Mouse (Mus musculus) gastrocnemius, postnatal 4 days (tissue): ENCODE measurements around the gene Mmp2. TPM values are rescaled to one million over a fixed set of nuclear protein-coding genes. Genes with fewer than 3 reads are reported as not detected.
A peak's percentile ranks its signal among the peaks of the same experiment; 100 is the strongest.
"Not testable (repeated sequence)": the region's sequence is repeated elsewhere in the genome, so short reads cannot be mapped to it uniquely, and the experiment has no call there.

Experiments used
- DNase-seq, 2 experiments: peaks; one replicate each; pipeline ENCODE4 v3.0.0; 2021 to 2022; ENCODE audit warnings: low spot score in 2 of 2, mixed read lengths in 2 of 2
- long read RNA-seq, 2 experiments: library from polyadenylated mRNA; stranded (forward); transcript quantifications; one replicate each; pipeline ENCODE4 v2.0.0; 2021
- total RNA-seq, 2 experiments: library from RNA; stranded (reverse); gene quantifications; 2 replicates each; pipeline ENCODE4 v1.2.3; 2021

The Mmp2 gene
- total RNA-seq: 100 to 1,000 TPM; 234 to 294 TPM
- long read RNA-seq, experiment 1, transcript Mmp2-201 (13 exons, 3,078 nt): major isoform, 206 of 269 reads
- long read RNA-seq, experiment 1, partial matches to known transcripts: 30 of 269 reads
- long read RNA-seq, experiment 1, other reads (novel, unspliced or antisense): 30 of 269 reads
- long read RNA-seq, experiment 2, transcript Mmp2-204 (5 exons, 1,078 nt): minor isoform, 6 of 287 reads
- long read RNA-seq, experiment 2, transcript Mmp2-201 (13 exons, 3,078 nt): major isoform, 207 of 287 reads
- long read RNA-seq, experiment 2, partial matches to known transcripts: 44 of 287 reads
- long read RNA-seq, experiment 2, other reads (novel, unspliced or antisense): 30 of 287 reads

- DNase-seq: peak; percentile 57 to 75
Observed at GRCm38 (mm10) chr8:92827243-92828034, at the start of gene Mmp2. Gene Mmp2, plus strand, starts transcription at chr8:92827291.

- no peak for DNase-seq
Observed at GRCm38 (mm10) chr8:92780976-92781375, 46.1 kb upstream of the Mmp2 start.

GRCm38 (mm10) chr8:92783906-92784610 lies 43.0 kb upstream of the Mmp2 start:
- no peak for DNase-seq

GRCm38 (mm10) chr8:92790835-92791234 lies 36.3 kb upstream of the Mmp2 start:
- no peak for DNase-seq

- DNase-seq: not testable (repeated sequence)
Observed at GRCm38 (mm10) chr8:92791999-92792398, 35.1 kb upstream of the Mmp2 start.

- no peak for DNase-seq
Observed at GRCm38 (mm10) chr8:92793852-92794580, 33.1 kb upstream of the Mmp2 start.

- no peak for DNase-seq
Observed at GRCm38 (mm10) chr8:92797527-92797931, 29.6 kb upstream of the Mmp2 start.

DNA sequence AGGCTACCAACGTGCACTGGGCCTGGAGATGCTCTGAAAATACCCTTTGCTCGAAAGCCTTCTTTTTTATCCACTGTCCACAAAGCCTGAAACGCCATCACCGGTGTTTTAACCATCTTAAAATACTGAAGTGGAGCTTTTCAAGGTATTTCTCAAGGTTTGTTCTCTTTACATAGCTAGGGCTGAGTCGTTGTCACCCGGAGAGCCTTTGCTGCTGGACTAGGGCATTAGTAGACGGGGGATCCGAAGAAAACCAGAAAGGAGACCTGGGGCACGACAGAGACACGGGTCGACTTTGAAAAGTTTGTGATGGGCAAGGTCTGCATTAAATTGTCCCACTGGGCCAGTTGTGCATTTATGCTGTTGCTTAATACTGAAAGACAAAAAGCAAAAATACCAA lies 27.7 kb upstream of the Mmp2 start:
- DNase-seq: no peak

DNA sequence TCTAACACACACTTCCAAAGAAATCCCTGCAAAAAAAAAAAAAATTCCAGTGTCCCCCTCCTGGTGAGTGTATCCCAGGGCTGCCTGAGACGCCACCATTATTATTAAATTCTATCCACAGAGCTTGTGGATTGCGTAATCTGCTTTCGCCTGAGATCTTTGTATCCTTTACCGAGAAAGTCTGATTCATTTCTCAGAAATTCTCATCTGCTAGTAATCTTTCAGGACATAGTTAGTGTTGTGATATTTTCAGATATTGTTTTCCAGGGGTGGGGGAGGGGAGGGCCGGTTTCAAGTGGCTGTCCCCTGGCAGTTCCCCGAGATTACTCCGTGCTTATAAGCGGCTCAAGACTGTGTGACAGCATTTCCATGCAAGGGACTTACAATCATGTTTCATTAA lies 25.9 kb upstream of the Mmp2 start:
- no peak for DNase-seq

- DNase-seq: no peak
Observed at GRCm38 (mm10) chr8:92802591-92802990, 24.5 kb upstream of the Mmp2 start.

DNA sequence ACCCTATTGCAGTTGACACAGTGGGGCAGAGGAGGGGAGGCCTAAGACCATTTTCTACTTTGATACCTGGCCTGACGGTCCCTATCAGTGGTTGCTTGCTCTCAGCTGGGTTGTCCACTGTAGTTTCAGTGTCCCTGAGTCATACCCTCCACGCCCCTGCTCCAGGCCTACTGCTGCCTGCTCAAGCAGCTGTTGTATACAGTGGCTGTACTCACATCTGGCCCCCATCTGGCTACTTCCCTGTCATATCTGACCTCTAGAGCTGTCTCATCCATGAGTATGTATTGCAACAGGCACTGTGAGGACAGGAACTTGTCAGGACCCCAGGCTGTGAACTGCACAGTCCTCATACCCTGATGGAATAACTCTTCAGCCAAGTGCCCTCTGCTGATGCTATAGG lies 14.3 kb upstream of the Mmp2 start:
- DNase-seq: no peak

DNA sequence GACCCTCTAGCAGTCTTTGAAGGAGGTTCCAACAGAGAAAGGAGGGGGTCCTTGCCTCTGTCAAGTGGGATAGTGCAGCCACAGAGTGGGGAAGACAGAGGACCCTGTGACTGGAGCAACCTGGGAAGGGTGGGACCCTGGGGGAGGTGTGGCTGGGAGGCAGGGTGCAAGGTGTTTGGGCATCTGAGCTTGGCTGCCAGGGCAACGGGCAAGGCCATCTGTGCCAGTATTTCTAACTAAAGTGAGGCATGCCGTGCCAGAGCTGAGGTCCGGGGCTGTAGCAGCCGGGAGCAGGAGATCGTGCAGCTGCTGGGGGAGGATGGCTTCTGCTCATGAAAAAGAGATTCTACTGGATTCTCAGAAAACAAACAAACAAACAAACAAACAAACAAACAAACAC lies 11.4 kb upstream of the Mmp2 start:
- DNase-seq: no peak

DNA sequence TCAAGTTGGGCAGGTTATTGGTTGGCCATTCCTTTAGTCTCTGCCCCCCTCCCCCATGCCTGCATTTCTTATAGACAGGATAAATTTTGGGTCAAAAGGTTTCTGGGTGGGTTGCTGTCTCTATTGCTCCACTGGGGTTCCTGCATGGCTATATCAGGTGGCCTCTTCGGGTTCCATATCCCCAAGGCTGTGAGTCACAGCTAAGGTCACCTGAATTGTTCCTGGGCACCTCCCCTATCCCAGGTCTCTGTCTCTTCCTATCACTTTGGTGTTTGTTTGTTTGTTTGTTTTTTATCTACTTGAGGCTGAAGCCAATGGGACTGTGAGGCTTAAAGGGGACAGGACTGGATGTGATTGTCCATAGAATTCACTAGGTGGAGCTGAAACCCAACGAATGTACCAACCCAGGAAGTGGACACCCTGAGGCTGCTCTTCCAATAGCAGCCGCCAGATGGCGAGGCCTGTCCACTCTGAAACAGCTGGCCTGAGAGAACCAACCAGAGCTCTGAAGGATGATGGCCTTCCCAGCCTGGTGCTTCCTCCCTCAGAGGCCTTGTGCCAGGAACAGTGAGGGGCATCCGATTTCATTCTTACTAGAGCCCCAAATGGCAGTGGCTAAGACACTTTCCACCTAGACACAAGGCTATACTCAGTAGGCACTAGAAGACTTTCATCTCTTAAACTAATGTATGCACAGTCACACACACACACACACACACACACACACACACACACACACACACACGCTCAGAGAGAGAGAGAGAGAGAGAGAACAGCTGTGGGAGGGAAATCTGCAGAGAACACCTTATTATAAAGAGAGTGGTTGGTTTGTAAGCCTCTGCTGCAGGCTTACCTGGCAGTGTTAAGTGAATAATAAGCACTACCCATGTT lies 8.9 kb upstream of the Mmp2 start:
- peak; percentile 85 to 90 for DNase-seq

DNA sequence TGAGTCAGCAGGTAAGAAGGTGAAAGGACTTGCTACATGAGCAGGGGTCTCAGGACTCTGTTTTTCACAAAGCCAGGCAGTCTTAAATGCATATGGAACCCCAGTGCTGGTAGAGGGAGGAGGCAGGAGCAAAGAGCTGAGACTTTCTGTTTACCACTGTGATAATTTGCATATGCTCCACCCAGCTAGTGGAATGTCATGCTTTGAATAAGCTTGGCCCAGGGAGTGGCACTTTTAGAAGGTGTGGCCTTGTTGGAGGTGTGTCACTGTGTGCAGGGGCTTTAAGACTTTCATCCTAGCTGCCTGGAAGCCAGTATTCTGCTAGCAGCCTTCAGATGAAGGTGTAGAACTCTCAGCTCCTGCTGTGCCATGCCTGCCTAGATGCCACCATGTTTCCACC lies 5.9 kb upstream of the Mmp2 start:
- DNase-seq: no peak

- DNase-seq: no peak
Observed at GRCm38 (mm10) chr8:92822386-92822785, 4.7 kb upstream of the Mmp2 start.

DNA sequence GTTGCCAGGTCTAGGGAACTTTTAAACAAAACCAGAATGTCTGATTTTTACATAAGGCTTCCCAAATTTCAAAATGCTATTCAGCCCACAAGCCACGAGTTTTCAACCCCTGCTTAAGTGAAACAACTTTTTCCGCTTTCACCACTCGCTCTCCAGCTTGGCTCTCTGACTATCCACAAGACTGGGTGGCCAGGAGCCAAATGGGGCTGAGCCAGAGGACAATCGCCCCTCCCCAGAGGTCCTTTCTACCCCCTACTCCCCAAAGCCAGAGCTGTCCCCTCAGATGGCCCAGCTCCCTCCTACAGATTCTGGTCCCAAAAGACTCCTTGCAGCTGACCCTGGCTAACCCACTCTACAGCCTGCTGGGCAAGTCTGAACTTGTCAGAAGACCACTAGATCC lies 1.1 kb upstream of the Mmp2 start:
- DNase-seq: peak; percentile 46 to 61

- DNase-seq: peak; percentile 75 to 84
Observed at GRCm38 (mm10) chr8:92828251-92828743, 1.2 kb downstream of the Mmp2 start.

DNA sequence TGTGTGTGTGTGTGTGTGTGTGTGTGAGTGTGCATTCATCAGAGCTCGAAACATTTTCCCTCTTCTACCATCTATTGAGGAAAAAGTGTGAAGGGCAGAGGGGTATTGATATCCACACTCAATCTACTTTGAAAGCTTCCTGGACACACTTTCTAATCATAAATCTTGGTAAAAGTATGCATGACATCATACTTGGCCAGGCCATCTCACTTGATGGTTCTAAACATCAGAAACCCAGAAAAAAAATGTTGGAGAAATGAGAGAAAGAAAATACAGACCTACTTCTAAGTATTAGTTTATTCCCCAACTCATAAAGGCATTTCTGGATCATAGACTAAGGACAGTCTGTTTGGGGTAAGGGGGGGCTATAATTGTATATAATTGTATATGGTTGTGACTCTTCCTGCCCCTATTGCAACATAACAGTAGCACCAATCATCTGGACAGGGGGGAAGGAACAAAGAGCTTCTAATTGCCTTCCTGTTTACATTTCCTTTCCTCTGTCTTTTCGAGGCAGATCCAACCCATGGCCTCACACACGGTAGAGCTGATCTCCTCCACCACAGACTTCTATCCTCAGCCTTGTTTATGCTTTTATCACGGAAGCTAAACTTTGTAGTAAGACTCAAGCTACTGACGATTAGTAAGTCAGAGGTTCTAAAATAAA lies 7.1 kb downstream of the Mmp2 start:
- DNase-seq: no peak

GRCm38 (mm10) chr8:92834786-92835500 lies 7.9 kb downstream of the Mmp2 start:
- no peak for DNase-seq
